Mouse (Mus musculus): Measurements from ENCODE around the gene Nphs1.

- no peak for TF ChIP-seq CTCF (IDR thresholded peaks at IDR 0.05; ENCODE audit: control insufficient read depth, insufficient read depth, insufficient read length)
- TF ChIP-seq MYOG (IDR thresholded peaks at IDR 0.05; ENCODE audit: control insufficient read depth, extremely low read depth, insufficient read length), result no peak
- TF ChIP-seq MYOD1 (IDR thresholded peaks at IDR 0.05; ENCODE audit: control insufficient read depth, insufficient read length, low read depth), result no peak
- TF ChIP-seq USF1 (IDR thresholded peaks at IDR 0.05; ENCODE audit: low read depth), result no peak
- no peak for TF ChIP-seq MAX (IDR thresholded peaks at IDR 0.05)
- no peak for TF ChIP-seq CEBPB (IDR thresholded peaks at IDR 0.05; ENCODE audit: low read depth)
- TF ChIP-seq FOSL1 (IDR thresholded peaks at IDR 0.05; ENCODE audit: insufficient read depth, low read length, poor library complexity, severe bottlenecking), result no peak
Measured at GRCm38 (mm10) chr7:30472411-30472810, 14.3 kb downstream of the Nphs1 start.

All from C2C12 (cell line).